Mouse (Mus musculus): ENCODE measurements around the gene Naaladl2. TPM values are rescaled to one million over a fixed set of nuclear protein-coding genes. Genes with fewer than 3 reads are reported as not detected.

Naaladl2 gene
- polyA plus RNA-seq, 1 experiment from 2014 or later = 2.9 TPM

GRCm38 (mm10) chr3:24668052-24668916 lies 475.8 kb downstream of the Naaladl2 start:
- Histone ChIP-seq H3K4me3 (no peak overlapping the region), H3K9me3 (no peaks in the 10 kb centered on the region), H3K9ac (no peak overlapping the region), H3K27ac (replicated peaks) (no peak overlapping the region), H3K36me3 (no peaks in the 10 kb centered on the region), H3K27me3 (replicated peaks) (no peaks in the 10 kb centered on the region), H3K4me1 (no peaks in the 10 kb centered on the region), H3K4me2 (no peak overlapping the region)
- WGBS = 69% methylated on average over 3 of the region's 3 CpGs
- ATAC-seq (ENCODE audit: extremely low read depth, insufficient number of reproducible peaks, low FRiP score, low TSS enrichment) = no peak

- 72% methylated on average over 1 of the region's 1 CpGs for WGBS
- no peak overlapping the region for H3K4me3 ChIP-seq
- no peak for ATAC-seq (ENCODE audit: extremely low read depth, insufficient number of reproducible peaks, low FRiP score, low TSS enrichment)
- H3K36me3 ChIP-seq = no peaks in the 10 kb centered on the region
- H3K4me1 ChIP-seq = no peaks in the 10 kb centered on the region
- no peaks in the 10 kb centered on the region for H3K9me3 ChIP-seq
- H3K27me3 ChIP-seq (replicated peaks) = no peaks in the 10 kb centered on the region
- no peak overlapping the region for H3K27ac ChIP-seq (replicated peaks)
- H3K4me2 ChIP-seq = no peak overlapping the region
- H3K9ac ChIP-seq = no peak overlapping the region
Measured at GRCm38 (mm10) chr3:24665408-24665807, 478.7 kb downstream of the Naaladl2 start.

- no peaks in the 10 kb centered on the region for H3K4me1 ChIP-seq
Measured at GRCm38 (mm10) chr3:24663749-24664148, 480.3 kb downstream of the Naaladl2 start.

GRCm38 (mm10) chr3:24630032-24630431 lies 514.0 kb downstream of the Naaladl2 start:
- H3K9ac ChIP-seq = no peak overlapping the region
- ATAC-seq (ENCODE audit: extremely low read depth, insufficient number of reproducible peaks, low FRiP score, low TSS enrichment) = no peak
- H3K36me3 ChIP-seq = no peaks in the 10 kb centered on the region
- 55% methylated on average over 1 of the region's 1 CpGs for WGBS
- no peaks in the 10 kb centered on the region for H3K27me3 ChIP-seq (replicated peaks)
- H3K4me3 ChIP-seq = no peak overlapping the region
- H3K27ac ChIP-seq (replicated peaks) = no peak overlapping the region
- no peaks in the 10 kb centered on the region for H3K9me3 ChIP-seq
- H3K4me1 ChIP-seq = no peaks in the 10 kb centered on the region
- no peak overlapping the region for H3K4me2 ChIP-seq

More at GRCm38 (mm10) chr3:24663749-24664148, 480.3 kb downstream of the Naaladl2 start:
- ATAC-seq (ENCODE audit: extremely low read depth, insufficient number of reproducible peaks, low FRiP score, low TSS enrichment) = no peak
- Histone ChIP-seq H3K4me2 (no peak overlapping the region), H3K27ac (replicated peaks) (no peak overlapping the region), H3K4me3 (no peak overlapping the region), H3K36me3 (no peaks in the 10 kb centered on the region), H3K9me3 (no peaks in the 10 kb centered on the region), H3K27me3 (replicated peaks) (no peaks in the 10 kb centered on the region), H3K9ac (no peak overlapping the region)

GRCm38 (mm10) chr3:24605485-24605884 lies 538.6 kb downstream of the Naaladl2 start:
- no peaks in the 10 kb centered on the region for H3K27me3 ChIP-seq (replicated peaks)
- H3K4me1 ChIP-seq = 0 out of 2 replicates have a peak, but pooled peaks cover 4% of the 10 kb centered on the region
- ATAC-seq (ENCODE audit: extremely low read depth, insufficient number of reproducible peaks, low FRiP score, low TSS enrichment) = no peak

GRCm38 (mm10) chr3:24604791-24605320 lies 539.2 kb downstream of the Naaladl2 start:
- Histone ChIP-seq H3K4me3 (no peak overlapping the region), H3K27me3 (replicated peaks) (no peaks in the 10 kb centered on the region), H3K36me3 (no peaks in the 10 kb centered on the region), H3K4me2 (no peak overlapping the region), H3K27ac (replicated peaks) (no peak overlapping the region), H3K9ac (no peak overlapping the region), H3K4me1 (0 out of 2 replicates have a peak, but pooled peaks cover 4% of the 10 kb centered on the region), H3K9me3 (no peaks in the 10 kb centered on the region)
- 71% methylated on average over 3 of the region's 3 CpGs for WGBS
- no peak for ATAC-seq (ENCODE audit: extremely low read depth, insufficient number of reproducible peaks, low FRiP score, low TSS enrichment)

More at GRCm38 (mm10) chr3:24605485-24605884, 538.6 kb downstream of the Naaladl2 start:
- H3K9me3 ChIP-seq = no peaks in the 10 kb centered on the region
- H3K4me3 ChIP-seq = no peak overlapping the region
- no peak overlapping the region for H3K4me2 ChIP-seq
- H3K27ac ChIP-seq (replicated peaks) = no peak overlapping the region
- no peak overlapping the region for H3K9ac ChIP-seq
- H3K36me3 ChIP-seq = no peaks in the 10 kb centered on the region

- Histone ChIP-seq H3K9me3 (no peaks in the 10 kb centered on the region), H3K27me3 (replicated peaks) (no peaks in the 10 kb centered on the region), H3K9ac (no peak overlapping the region), H3K4me3 (no peak overlapping the region), H3K4me1 (no peaks in the 10 kb centered on the region), H3K4me2 (no peak overlapping the region), H3K27ac (replicated peaks) (no peak overlapping the region), H3K36me3 (no peaks in the 10 kb centered on the region)
- ATAC-seq (ENCODE audit: extremely low read depth, insufficient number of reproducible peaks, low FRiP score, low TSS enrichment) = no peak
- WGBS = 53% methylated on average over 2 of the region's 2 CpGs
Measured at GRCm38 (mm10) chr3:24595447-24595846, 548.6 kb downstream of the Naaladl2 start.

- no peaks in the 10 kb centered on the region for H3K36me3 ChIP-seq
- no peak for ATAC-seq (ENCODE audit: extremely low read depth, insufficient number of reproducible peaks, low FRiP score, low TSS enrichment)
- H3K27ac ChIP-seq (replicated peaks) = no peak overlapping the region
- 67% methylated on average over 1 of the region's 1 CpGs for WGBS
- H3K9me3 ChIP-seq = no peaks in the 10 kb centered on the region
- H3K9ac ChIP-seq = no peak overlapping the region
- no peaks in the 10 kb centered on the region for H3K4me1 ChIP-seq
- H3K4me2 ChIP-seq = no peak overlapping the region
- H3K4me3 ChIP-seq = no peak overlapping the region
- H3K27me3 ChIP-seq (replicated peaks) = no peaks in the 10 kb centered on the region
Measured at GRCm38 (mm10) chr3:24556617-24557016, 587.4 kb downstream of the Naaladl2 start.

- Histone ChIP-seq H3K27ac (replicated peaks) (no peak overlapping the region), H3K4me3 (no peak overlapping the region), H3K4me2 (no peak overlapping the region), H3K36me3 (no peaks in the 10 kb centered on the region), H3K9me3 (no peaks in the 10 kb centered on the region), H3K4me1 (no peaks in the 10 kb centered on the region), H3K27me3 (replicated peaks) (no peaks in the 10 kb centered on the region), H3K9ac (no peak overlapping the region)
- no peak for ATAC-seq (ENCODE audit: extremely low read depth, insufficient number of reproducible peaks, low FRiP score, low TSS enrichment)
- WGBS = 73% methylated on average over 5 of the region's 5 CpGs
Measured at GRCm38 (mm10) chr3:24553701-24554100, 590.4 kb downstream of the Naaladl2 start.

- Histone ChIP-seq H3K27me3 (replicated peaks) (no peaks in the 10 kb centered on the region), H3K4me3 (no peak overlapping the region), H3K4me1 (no peaks in the 10 kb centered on the region), H3K9ac (no peak overlapping the region), H3K27ac (replicated peaks) (no peak overlapping the region), H3K36me3 (no peaks in the 10 kb centered on the region), H3K9me3 (no peaks in the 10 kb centered on the region), H3K4me2 (no peak overlapping the region)
- ATAC-seq (ENCODE audit: extremely low read depth, insufficient number of reproducible peaks, low FRiP score, low TSS enrichment) = no peak
- 56% methylated on average over 2 of the region's 2 CpGs for WGBS
Measured at GRCm38 (mm10) chr3:24552631-24553030, 591.4 kb downstream of the Naaladl2 start.

GRCm38 (mm10) chr3:24533775-24534458 lies 610.1 kb downstream of the Naaladl2 start:
- H3K4me3 ChIP-seq = no peak overlapping the region
- no peaks in the 10 kb centered on the region for H3K36me3 ChIP-seq
- no peaks in the 10 kb centered on the region for H3K27me3 ChIP-seq (replicated peaks)
- 86% methylated on average over 3 of the region's 3 CpGs for WGBS
- no peak for ATAC-seq (ENCODE audit: extremely low read depth, insufficient number of reproducible peaks, low FRiP score, low TSS enrichment)
- no peaks in the 10 kb centered on the region for H3K4me1 ChIP-seq
- H3K9ac ChIP-seq = no peak overlapping the region
- no peaks in the 10 kb centered on the region for H3K9me3 ChIP-seq
- no peak overlapping the region for H3K27ac ChIP-seq (replicated peaks)
- no peak overlapping the region for H3K4me2 ChIP-seq
